Mouse (Mus musculus): ENCODE results near the gene Wnk4. TPM values are rescaled to one million over a fixed set of nuclear protein-coding genes. Genes with fewer than 3 reads are reported as not detected.

Wnk4 gene
- polyA plus RNA-seq, 1 experiment = not detected

DNA sequence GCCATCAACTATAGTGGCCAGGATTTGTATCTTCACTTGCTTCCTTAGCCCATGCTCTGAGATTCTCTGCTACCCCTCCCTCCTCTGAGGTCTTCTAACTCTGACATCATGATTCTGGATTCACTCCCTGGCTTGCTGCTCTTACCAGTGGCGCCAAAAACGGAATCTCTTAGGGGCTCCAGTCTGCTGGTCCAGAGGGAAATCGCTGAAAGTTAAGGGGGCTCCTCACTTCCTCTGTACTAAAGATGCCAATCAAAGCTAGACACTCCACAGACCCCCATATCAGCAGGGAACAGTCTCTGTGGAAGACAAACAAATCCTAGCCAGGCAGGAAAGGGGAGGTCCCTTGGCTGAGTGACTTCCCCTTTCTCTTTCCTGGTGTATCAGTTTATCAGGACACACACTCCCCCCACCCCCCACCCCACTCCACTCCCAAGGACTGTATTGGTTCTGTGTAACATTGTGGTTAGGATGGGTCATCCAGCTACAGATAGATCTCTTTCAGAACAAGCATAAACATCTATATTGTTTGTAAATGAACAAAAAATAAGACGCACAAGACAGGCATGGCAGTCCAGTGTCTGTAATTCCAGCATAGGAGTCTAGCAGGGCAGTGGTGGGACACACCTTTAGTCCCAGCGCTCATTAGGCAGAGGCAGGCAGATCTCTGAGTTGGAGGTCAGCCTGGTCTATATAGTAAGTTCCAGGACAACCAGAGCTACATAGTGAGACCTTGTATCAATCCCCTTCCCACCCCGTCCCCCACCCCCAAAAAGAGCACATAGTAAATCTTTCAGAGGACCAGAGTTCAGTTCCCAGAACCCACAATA is 28.1 kb upstream of the Wnk4 start:
- Histone ChIP-seq H3K4me3 (ENCODE audit: insufficient read depth, low read depth, low read length) (peak overlapping the region; percentile 53), H3K4me1 (ENCODE audit: control insufficient read depth, insufficient read depth, insufficient read length, low read length) (peaks cover 11% of the 10 kb centered on the region), H3K27ac (replicated peaks; ENCODE audit: low read depth, low read length) (peak overlapping the region; percentile 99)

DNA sequence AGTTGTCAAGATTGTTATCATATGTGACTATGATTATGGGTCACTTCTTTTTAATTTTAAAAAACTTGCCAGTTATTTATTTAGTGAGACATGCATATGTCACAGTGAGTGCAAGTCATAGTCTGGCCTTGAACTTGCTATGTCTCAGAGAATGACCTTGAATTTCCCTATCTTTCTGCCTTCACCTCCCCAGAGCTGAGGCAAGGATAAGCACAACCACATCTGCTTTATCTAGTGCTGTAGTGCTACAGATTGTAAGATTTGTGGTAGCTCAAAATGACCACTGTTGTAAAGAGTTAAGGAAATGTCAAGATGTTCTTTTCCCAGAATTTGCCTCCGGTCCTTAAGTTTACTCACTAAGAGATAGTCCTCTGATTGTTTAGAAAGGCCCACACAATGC is 27.1 kb upstream of the Wnk4 start:
- H3K4me3 ChIP-seq (ENCODE audit: insufficient read depth, low read depth, low read length) = no peak overlapping the region
- peaks cover 11% of the 10 kb centered on the region for H3K4me1 ChIP-seq (ENCODE audit: control insufficient read depth, insufficient read depth, insufficient read length, low read length)
- no peak overlapping the region for H3K27ac ChIP-seq (replicated peaks; ENCODE audit: low read depth, low read length)

DNA sequence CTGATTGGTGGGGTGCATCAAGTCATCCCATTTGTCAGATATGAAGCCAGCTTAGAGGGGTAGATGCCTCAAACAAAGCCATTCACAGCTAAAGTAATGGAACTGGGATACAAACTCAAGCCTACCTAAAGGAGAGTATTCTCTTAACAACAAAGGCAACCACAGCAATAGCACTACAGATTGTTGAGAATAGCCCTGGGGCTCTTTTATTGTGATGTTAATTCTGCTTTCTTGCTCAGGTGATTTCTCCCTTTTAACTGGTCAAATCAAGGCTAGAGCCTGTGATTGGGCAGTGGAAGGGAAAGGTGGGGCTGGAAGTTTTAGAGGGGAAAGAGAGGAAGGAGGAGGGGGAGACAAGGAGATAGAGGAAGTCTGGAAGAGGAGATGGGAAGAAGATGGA is 26.2 kb upstream of the Wnk4 start:
- H3K4me1 ChIP-seq (ENCODE audit: control insufficient read depth, insufficient read depth, insufficient read length, low read length) = peaks cover 10% of the 10 kb centered on the region
- H3K4me3 ChIP-seq (ENCODE audit: insufficient read depth, low read depth, low read length) = no peak overlapping the region
- H3K27ac ChIP-seq (replicated peaks; ENCODE audit: low read depth, low read length) = no peak overlapping the region

DNA sequence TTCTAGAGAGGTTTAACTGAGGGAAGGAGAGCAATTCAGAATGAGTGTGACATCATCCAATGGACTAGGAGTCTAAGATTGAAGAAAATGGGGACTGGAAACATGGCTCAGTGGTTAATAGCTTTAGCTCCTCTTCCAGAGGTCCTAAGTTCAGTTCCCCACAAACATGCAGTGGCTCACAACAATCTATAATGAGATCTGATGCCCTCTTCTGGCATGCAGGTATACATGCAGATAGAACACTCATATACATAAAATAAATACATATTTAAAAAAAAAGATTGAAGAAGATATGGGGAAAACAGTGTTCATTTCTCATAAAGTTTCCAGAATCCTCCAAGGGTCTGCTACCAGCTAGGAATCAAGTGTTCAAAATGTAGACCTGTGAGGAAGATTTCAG is 24.9 kb upstream of the Wnk4 start:
- Histone ChIP-seq H3K4me3 (ENCODE audit: insufficient read depth, low read depth, low read length) (no peak overlapping the region), H3K4me1 (ENCODE audit: control insufficient read depth, insufficient read depth, insufficient read length, low read length) (no peaks in the 10 kb centered on the region; the same call in 1 of the 2 replicates), H3K27ac (replicated peaks; ENCODE audit: low read depth, low read length) (no peak overlapping the region)

DNA sequence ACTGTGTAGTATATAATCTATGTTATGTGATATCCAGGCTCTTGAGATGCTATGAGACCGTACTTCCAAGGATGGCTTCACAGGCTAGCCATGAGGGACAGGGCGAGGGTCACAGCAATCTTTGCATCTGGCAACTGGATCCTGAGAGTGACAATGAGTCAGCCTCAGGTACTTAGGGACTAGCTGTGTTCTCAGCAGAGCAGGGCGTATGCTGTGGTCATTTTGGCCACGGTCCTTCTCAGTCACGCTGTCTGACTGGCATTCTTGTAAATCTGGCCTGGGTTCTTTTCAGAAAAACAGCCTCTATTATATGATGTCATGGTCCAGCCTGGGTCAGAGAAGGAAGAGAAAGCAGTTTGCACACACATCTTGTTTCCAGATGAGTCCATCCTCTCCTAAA is 23.6 kb upstream of the Wnk4 start:
- H3K4me1 ChIP-seq (ENCODE audit: control insufficient read depth, insufficient read depth, insufficient read length, low read length) = no peaks in the 10 kb centered on the region; the same call in 1 of the 2 replicates
- H3K27ac ChIP-seq (replicated peaks; ENCODE audit: low read depth, low read length) = no peak overlapping the region
- no peak overlapping the region for H3K4me3 ChIP-seq (ENCODE audit: insufficient read depth, low read depth, low read length)

DNA sequence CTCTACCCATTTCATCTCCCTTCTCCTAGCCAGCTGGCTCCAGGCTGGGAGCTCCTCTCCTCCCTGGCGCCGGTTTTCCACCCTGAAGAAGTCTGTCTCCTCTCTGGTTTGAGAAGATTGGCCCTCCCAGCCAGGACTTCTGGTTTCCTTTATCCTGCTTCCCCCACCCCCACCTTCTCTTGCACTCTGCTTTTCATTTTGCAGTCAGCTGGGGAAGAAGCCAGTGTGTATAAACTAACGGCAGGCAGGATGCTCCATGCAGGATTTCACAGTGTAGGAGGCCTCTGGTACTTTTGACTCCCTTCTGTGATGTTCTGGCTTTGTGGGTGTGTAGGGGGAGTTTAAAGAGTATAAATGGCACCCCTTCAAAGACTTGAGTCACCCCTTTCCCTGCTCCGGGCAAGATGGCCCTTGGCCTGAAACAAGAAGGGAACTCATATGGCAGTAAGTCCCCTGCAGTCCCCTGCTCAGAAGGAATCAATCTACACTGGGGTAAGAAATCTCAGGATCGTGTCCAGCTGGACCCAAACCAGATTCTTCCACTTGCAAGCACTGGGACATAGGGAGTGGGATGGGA is 22.2 kb upstream of the Wnk4 start:
- Histone ChIP-seq H3K4me1 (ENCODE audit: control insufficient read depth, insufficient read depth, insufficient read length, low read length) (no peaks in the 10 kb centered on the region), H3K27ac (replicated peaks; ENCODE audit: low read depth, low read length) (peak overlapping the region; percentile 8; the same call in 1 of the 2 replicates), H3K4me3 (ENCODE audit: insufficient read depth, low read depth, low read length) (no peak overlapping the region)

DNA sequence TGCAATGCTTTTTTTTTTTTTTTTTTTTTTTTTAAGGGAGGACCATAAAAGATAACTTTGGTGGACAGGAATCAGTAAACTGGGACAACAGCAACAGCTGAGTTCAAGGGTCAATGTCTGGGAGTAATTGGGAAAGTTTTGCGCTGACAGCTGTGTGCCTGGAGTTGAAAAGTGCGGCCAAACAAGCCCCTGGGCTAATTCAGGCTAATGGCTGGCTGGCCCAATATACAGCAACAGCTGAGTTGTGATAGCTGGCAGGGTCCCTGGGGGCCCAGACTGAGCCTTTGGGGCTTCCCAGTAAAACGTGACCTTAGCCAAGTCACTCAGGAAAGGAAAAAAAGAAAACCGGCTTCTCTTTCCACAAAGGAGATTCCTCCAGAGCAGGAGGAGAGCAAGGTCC is 15.3 kb upstream of the Wnk4 start:
- Histone ChIP-seq H3K4me1 (ENCODE audit: control insufficient read depth, insufficient read depth, insufficient read length, low read length) (peaks cover 10% of the 10 kb centered on the region), H3K4me3 (ENCODE audit: insufficient read depth, low read depth, low read length) (peak overlapping the region; percentile 97; the same call in 1 of the 2 replicates), H3K27ac (replicated peaks; ENCODE audit: low read depth, low read length) (peak overlapping the region; percentile 95)

DNA sequence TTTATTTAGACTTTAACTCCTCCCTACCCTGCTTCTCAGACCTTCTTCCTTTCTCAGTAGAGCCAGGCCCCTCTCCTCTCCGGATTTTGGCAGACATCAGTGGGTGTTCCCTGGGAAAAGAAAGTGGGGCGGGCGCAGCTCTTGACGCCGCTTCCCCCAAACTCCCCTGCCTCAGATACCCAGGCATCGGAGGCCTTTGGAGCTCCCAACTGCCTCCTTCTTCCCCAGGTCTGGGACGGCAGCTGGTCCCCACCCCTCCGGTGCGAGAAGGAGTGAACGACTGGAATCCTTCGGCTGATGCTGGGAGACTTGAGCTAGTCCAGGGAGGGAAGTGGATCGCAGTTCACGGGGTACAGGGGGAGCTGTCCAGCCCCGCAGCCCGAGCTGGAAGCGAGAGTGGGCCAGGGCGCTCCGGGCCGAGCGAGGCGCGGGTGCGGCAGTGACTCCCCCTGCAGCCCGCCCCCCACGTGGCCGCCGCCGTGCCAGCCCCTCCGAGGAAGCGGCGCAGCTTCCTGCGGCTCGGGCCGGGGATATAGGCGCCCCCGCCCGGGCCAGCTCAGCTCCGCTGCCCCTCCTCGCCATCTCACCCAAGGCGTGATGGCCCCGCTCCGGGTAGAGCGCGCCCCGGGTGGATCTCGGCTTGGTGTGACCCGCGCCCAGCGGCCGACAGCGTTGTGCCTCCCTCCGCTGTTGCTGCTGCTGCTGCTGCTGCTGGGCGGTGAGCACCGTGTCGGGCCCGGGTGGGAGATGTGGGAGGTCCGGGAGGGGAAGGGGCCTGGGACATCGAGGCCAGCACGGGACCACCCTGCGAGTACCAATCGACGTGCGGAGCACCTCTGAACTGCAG is 14.3 kb upstream of the Wnk4 start, which contains the start of gene Ramp2:
Gene Ramp2, plus strand, starts transcription at position 174 of the 847 bp plus-strand sequence.
- Histone ChIP-seq H3K27ac (replicated peaks; ENCODE audit: low read depth, low read length) (peak within 1 kb of the TSS; percentile 95), H3K4me1 (ENCODE audit: control insufficient read depth, insufficient read depth, insufficient read length, low read length) (peaks cover 10% of the 10 kb centered on the region), H3K4me3 (ENCODE audit: insufficient read depth, low read depth, low read length) (peak within 1 kb of the TSS; percentile 97)

DNA sequence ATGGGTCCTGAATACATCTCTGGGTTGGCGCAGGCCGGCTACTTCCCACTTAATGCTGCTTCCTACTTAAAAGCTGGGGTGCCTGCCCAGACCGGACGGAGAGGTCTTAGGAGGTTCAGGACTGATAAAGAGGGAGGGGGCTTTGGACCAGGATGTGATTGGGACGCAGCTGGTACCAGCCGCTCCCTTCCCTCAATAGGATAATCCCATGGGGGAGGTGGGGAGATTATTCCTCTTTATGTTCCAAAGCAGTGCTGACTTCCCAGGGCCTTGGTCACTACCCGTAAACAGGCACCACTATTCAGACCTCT is 13.7 kb upstream of the Wnk4 start:
- H3K4me1 ChIP-seq (ENCODE audit: control insufficient read depth, insufficient read depth, insufficient read length, low read length) = peaks cover 10% of the 10 kb centered on the region
- H3K27ac ChIP-seq (replicated peaks; ENCODE audit: low read depth, low read length) = peak overlapping the region; percentile 95
- peak overlapping the region; percentile 97 for H3K4me3 ChIP-seq (ENCODE audit: insufficient read depth, low read depth, low read length)

DNA sequence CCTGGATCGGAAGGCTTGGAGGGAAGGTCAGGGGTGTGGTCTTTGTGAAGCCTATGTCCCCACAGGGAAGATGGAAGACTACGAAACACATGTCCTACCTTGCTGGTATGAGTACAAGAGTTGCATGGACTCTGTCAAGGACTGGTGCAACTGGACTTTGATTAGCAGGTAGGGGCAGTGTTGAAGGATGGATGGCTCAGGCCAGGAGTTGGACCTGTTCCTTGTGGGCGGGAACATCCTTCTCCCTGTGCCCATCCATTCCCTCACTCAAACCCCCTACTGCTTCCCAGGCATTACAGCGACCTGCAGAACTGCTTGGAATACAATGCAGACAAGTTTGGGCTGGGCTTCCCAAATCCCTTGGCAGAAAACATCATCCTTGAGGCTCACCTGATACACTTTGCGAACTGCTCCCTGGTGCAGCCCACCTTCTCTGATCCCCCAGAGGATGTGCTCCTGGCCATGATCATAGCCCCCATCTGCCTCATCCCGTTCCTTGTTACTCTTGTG is 12.8 kb upstream of the Wnk4 start:
- Histone ChIP-seq H3K27ac (replicated peaks; ENCODE audit: low read depth, low read length) (peak overlapping the region; percentile 95), H3K4me1 (ENCODE audit: control insufficient read depth, insufficient read depth, insufficient read length, low read length) (peaks cover 10% of the 10 kb centered on the region), H3K4me3 (ENCODE audit: insufficient read depth, low read depth, low read length) (peak overlapping the region; percentile 97)

DNA sequence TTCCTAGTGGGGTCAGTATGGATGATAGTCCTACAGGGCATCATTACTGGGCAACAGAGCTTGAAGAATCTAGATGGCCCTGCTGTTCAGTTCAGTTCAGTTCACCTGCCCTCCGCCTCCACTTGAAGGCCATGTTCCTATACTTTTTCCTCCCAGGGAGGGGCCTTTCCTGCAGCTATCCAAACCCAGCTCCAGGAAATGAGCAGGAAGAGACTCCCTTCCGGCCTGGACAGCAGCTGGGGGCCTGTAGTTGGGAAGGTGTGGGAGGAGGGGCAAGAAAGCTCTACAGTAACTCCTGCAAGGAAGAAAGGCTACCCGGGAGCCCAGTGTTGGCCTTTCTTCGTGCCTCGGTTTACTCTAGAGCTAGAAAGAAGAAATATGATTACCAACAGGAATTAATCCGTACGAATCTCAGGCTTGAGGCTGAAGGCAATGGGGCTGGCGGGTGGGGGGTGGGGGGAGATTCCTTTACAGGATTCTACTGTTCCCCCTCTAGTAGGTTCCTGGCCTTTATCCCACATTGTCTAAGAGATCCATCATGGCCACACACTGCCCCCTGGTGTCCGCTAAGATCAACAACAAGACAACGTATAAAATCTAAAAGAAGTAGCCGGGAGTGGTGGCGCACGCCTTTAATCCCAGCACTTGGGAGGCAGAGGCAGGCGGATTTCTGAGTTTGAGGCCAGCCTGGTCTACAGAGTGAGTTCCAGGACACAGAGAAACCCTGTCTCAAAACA is 11.9 kb upstream of the Wnk4 start:
- Histone ChIP-seq H3K4me1 (ENCODE audit: control insufficient read depth, insufficient read depth, insufficient read length, low read length) (peaks cover 12% of the 10 kb centered on the region), H3K4me3 (ENCODE audit: insufficient read depth, low read depth, low read length) (peak overlapping the region; percentile 97), H3K27ac (replicated peaks; ENCODE audit: low read depth, low read length) (peak overlapping the region; percentile 95)

DNA sequence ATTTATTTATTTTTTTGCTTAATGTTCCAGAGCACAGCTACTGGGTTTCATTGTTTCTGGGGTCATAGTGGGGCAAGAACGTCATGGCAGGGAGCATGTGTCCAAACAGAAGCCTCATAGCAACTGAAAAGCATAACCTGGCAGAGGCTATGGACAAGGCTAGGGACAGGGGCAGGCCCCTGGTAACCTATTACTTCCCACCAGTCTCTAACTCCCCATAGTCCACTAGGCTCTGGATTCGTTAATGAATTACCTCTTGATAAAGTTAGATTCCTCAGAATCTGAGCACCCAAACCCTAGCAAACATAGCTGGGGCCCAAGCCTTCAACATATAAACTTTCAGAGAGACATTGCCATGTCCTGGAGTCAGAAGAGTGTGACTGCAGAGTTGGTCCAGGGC is 9.3 kb upstream of the Wnk4 start:
- no peak overlapping the region for H3K27ac ChIP-seq (replicated peaks; ENCODE audit: low read depth, low read length)
- H3K4me1 ChIP-seq (ENCODE audit: control insufficient read depth, insufficient read depth, insufficient read length, low read length) = 0 out of 2 replicates have a peak, but pooled peaks cover 2% of the 10 kb centered on the region
- H3K4me3 ChIP-seq (ENCODE audit: insufficient read depth, low read depth, low read length) = no peak overlapping the region

DNA sequence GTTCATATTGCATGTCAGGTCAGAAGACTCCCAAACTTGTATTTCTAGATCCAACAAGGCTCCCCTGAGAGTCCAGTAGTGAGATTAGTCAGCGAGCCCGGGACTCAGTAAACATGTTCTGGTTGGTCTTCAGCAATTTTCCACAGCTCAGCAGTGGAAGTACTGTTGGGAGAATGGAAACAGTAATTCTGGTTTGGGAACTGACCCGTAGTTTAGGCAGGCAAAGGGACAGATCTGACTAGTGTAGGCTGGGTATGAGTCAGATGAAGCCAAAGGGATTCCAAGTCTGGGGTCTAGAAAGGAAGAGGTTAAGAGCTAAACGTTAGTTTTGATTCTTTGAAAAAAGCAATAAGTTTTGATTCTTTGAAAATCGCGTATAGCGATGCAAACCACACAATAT is 7.4 kb upstream of the Wnk4 start:
- Histone ChIP-seq H3K4me1 (ENCODE audit: control insufficient read depth, insufficient read depth, insufficient read length, low read length) (0 out of 2 replicates have a peak, but pooled peaks cover 2% of the 10 kb centered on the region), H3K27ac (replicated peaks; ENCODE audit: low read depth, low read length) (peak overlapping the region; percentile 79), H3K4me3 (ENCODE audit: insufficient read depth, low read depth, low read length) (peak overlapping the region; percentile 57)

DNA sequence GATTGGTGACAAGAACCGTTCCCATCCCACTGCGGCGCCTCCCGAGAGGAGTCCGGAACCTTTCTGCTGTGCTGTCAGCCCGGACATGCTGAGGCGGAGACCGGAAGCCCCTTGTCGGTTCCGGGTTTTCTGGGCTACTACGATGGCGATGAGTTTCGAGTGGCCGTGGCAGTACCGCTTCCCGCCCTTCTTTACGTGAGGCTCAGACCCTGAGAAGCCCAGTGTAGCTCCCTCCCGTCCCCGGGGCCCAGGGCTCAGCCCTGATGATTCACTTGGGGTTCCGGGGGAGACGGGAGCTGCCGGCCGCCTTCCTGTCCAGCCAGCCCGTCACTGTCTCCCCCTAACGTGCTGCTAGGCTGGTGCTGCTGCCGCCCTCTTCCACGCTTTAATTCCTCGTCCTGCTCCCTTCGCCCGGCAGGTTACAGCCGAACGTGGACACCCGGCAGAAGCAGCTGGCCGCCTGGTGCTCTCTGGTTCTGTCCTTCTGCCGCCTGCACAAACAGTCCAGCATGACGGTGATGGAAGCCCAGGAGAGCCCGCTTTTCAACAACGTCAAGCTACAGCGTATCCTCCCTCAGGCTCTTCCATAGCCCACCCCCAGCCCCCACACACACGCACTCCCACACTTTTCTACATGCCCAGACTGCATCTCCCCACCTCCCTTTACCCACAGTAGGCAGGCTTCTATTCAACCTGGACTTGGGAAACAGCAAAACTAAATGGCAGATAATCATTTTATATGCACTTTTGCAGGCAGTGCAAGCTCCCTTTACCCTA is 6.6 kb upstream of the Wnk4 start, which contains the start of gene Vps25:
Gene Vps25, plus strand, starts transcription at position 95 of the 777 bp plus-strand sequence.
- Histone ChIP-seq H3K4me3 (ENCODE audit: insufficient read depth, low read depth, low read length) (peak within 1 kb of the TSS; percentile 99), H3K27ac (replicated peaks; ENCODE audit: low read depth, low read length) (peak within 1 kb of the TSS; percentile 90), H3K4me1 (ENCODE audit: control insufficient read depth, insufficient read depth, insufficient read length, low read length) (0 out of 2 replicates have a peak, but pooled peaks cover 2% of the 10 kb centered on the region)
